Mouse (Mus musculus) stomach, embryonic 15.5 days (tissue): ENCODE results near the gene Trabd2b. TPM values are rescaled to one million over a fixed set of nuclear protein-coding genes. Genes with fewer than 3 reads are reported as not detected.

Source experiments
- ATAC-seq: fragments of 200-750 bp; cut with Nextera tagmentation; 2 replicates; pipeline ENCODE4 v1.8.0; 2017; ENCODE audit warnings: low read depth, moderate number of reproducible peaks, moderate TSS enrichment; ENCODE audit not compliant: insufficient read depth, low FRiP score
- H3K27ac ChIP-seq: fragments of 300-500 bp; sonication (generic); 2 replicates; pipeline ENCODE4 v1.5.1; 2015; ENCODE audit warnings: mild to moderate bottlenecking, inconsistent platforms
- H3K27me3 ChIP-seq: fragments of 300-500 bp; sonication (generic); replicated peaks from 2 replicates; pipeline ENCODE4 v1.6.1; 2015; ENCODE audit warnings: inconsistent platforms
- H3K36me3 ChIP-seq: fragments of 300-500 bp; sonication (generic); 2 replicates; pipeline ENCODE4 v1.6.1; 2015; ENCODE audit warnings: inconsistent platforms
- H3K4me1 ChIP-seq: fragments of 300-500 bp; sonication (generic); 2 replicates; pipeline ENCODE4 v1.6.1; 2015; ENCODE audit warnings: inconsistent platforms
- H3K4me2 ChIP-seq: fragments of 300-500 bp; sonication (generic); 2 replicates; pipeline ENCODE4 v1.6.1; 2015; ENCODE audit warnings: mild to moderate bottlenecking, inconsistent platforms
- H3K4me3 ChIP-seq: fragments of 300-500 bp; sonication (generic); replicated peaks from 2 replicates; pipeline ENCODE4 v1.5.1; 2015; ENCODE audit warnings: inconsistent platforms
- H3K9ac ChIP-seq: fragments of 300-500 bp; sonication (generic); 2 replicates; pipeline ENCODE4 v1.6.1; 2015; ENCODE audit warnings: inconsistent platforms
- H3K9me3 ChIP-seq: fragments of 300-500 bp; sonication (generic); 2 replicates; pipeline ENCODE4 v1.6.1; 2016; ENCODE audit warnings: inconsistent platforms
- WGBS: fragments of 180-500 bp; shearing (Covaris S2); methylation state at CpG from one replicate; pipeline ENCODE4 v1.1.7; 2015; 5-methylcytosine and 5-hydroxymethylcytosine counted together
- polyA plus RNA-seq: library from polyadenylated mRNA; unstranded; fragments of >200 nt; fragmentation: Nextera tagmentation; extraction: Ambion mirVana; gene quantifications from 2 replicates; pipeline ENCODE4 v1.2.1, GENCODE M21; 2015

Trabd2b gene
- polyA plus RNA-seq, 1 experiment from 2014 or later = 0.86 TPM

- no peak overlapping the region for H3K27ac ChIP-seq
- WGBS = 79% methylated on average over 3 of the region's 3 CpGs
Measured at GRCm38 (mm10) chr4:114453101-114453500, 46.6 kb downstream of the Trabd2b start.

GRCm38 (mm10) chr4:114454016-114454415 lies 47.5 kb downstream of the Trabd2b start:
- no peaks in the 10 kb centered on the region for H3K9me3 ChIP-seq
- H3K27ac ChIP-seq = no peak overlapping the region
- ATAC-seq = no peak
- no peak overlapping the region for H3K9ac ChIP-seq
- H3K36me3 ChIP-seq = no peaks in the 10 kb centered on the region
- no peak overlapping the region for H3K4me2 ChIP-seq
- WGBS = 67% methylated on average over 4 of the region's 4 CpGs
- no peaks in the 10 kb centered on the region for H3K4me1 ChIP-seq
- no peaks in the 10 kb centered on the region for H3K27me3 ChIP-seq
- H3K4me3 ChIP-seq = no peak overlapping the region

More at GRCm38 (mm10) chr4:114453101-114453500, 46.6 kb downstream of the Trabd2b start:
- no peak overlapping the region for H3K4me2 ChIP-seq
- no peak overlapping the region for H3K4me3 ChIP-seq
- no peak overlapping the region for H3K9ac ChIP-seq
- no peaks in the 10 kb centered on the region for H3K4me1 ChIP-seq
- no peaks in the 10 kb centered on the region for H3K9me3 ChIP-seq
- H3K27me3 ChIP-seq = no peaks in the 10 kb centered on the region
- H3K36me3 ChIP-seq = no peaks in the 10 kb centered on the region
- no peak for ATAC-seq

- no peaks in the 10 kb centered on the region for H3K9me3 ChIP-seq
- no peaks in the 10 kb centered on the region for H3K27me3 ChIP-seq
- H3K9ac ChIP-seq = no peak overlapping the region
- no peak for ATAC-seq
- WGBS = 76% methylated on average over 3 of the region's 3 CpGs
- no peaks in the 10 kb centered on the region for H3K4me1 ChIP-seq
- no peak overlapping the region for H3K4me2 ChIP-seq
- no peak overlapping the region for H3K27ac ChIP-seq
- H3K4me3 ChIP-seq = no peak overlapping the region
- H3K36me3 ChIP-seq = no peaks in the 10 kb centered on the region
Measured at GRCm38 (mm10) chr4:114454495-114455186, 48.1 kb downstream of the Trabd2b start.

- Histone ChIP-seq H3K27ac (no peak overlapping the region), H3K36me3 (no peaks in the 10 kb centered on the region), H3K4me3 (no peak overlapping the region), H3K27me3 (no peaks in the 10 kb centered on the region), H3K9ac (no peak overlapping the region), H3K4me2 (no peak overlapping the region), H3K9me3 (no peaks in the 10 kb centered on the region), H3K4me1 (no peaks in the 10 kb centered on the region)
- WGBS = 71% methylated on average over 2 of the region's 2 CpGs
- no peak for ATAC-seq
Measured at GRCm38 (mm10) chr4:114457111-114457510, 50.6 kb downstream of the Trabd2b start.

- Histone ChIP-seq H3K9me3 (no peaks in the 10 kb centered on the region), H3K4me2 (no peak overlapping the region), H3K27me3 (no peaks in the 10 kb centered on the region), H3K27ac (no peak overlapping the region), H3K4me3 (no peak overlapping the region), H3K4me1 (no peaks in the 10 kb centered on the region), H3K36me3 (no peaks in the 10 kb centered on the region), H3K9ac (no peak overlapping the region)
- 64% methylated on average over 5 of the region's 5 CpGs for WGBS
- ATAC-seq = no peak
Measured at GRCm38 (mm10) chr4:114459591-114459990, 53.1 kb downstream of the Trabd2b start.

GRCm38 (mm10) chr4:114460401-114460800 lies 53.9 kb downstream of the Trabd2b start:
- no peak overlapping the region for H3K4me3 ChIP-seq
- H3K4me1 ChIP-seq = no peaks in the 10 kb centered on the region
- no peaks in the 10 kb centered on the region for H3K9me3 ChIP-seq
- no peak overlapping the region for H3K27ac ChIP-seq
- no peaks in the 10 kb centered on the region for H3K27me3 ChIP-seq
- ATAC-seq = no peak
- H3K4me2 ChIP-seq = no peak overlapping the region
- H3K9ac ChIP-seq = no peak overlapping the region
- WGBS = 63% methylated on average over 5 of the region's 5 CpGs
- H3K36me3 ChIP-seq = no peaks in the 10 kb centered on the region

GRCm38 (mm10) chr4:114461093-114461492 lies 54.6 kb downstream of the Trabd2b start:
- Histone ChIP-seq H3K4me3 (no peak overlapping the region), H3K4me2 (no peak overlapping the region), H3K36me3 (no peaks in the 10 kb centered on the region), H3K9me3 (no peaks in the 10 kb centered on the region), H3K9ac (no peak overlapping the region), H3K27ac (no peak overlapping the region), H3K4me1 (no peaks in the 10 kb centered on the region), H3K27me3 (no peaks in the 10 kb centered on the region)
- WGBS = 57% methylated on average over 5 of the region's 5 CpGs
- ATAC-seq = no peak

GRCm38 (mm10) chr4:114465641-114466040 lies 59.1 kb downstream of the Trabd2b start:
- Histone ChIP-seq H3K9me3 (no peaks in the 10 kb centered on the region), H3K9ac (no peak overlapping the region), H3K27me3 (no peaks in the 10 kb centered on the region), H3K36me3 (no peaks in the 10 kb centered on the region), H3K27ac (no peak overlapping the region), H3K4me1 (0 out of 2 replicates have a peak, but pooled peaks cover 8% of the 10 kb centered on the region), H3K4me2 (no peak overlapping the region), H3K4me3 (no peak overlapping the region)
- no peak for ATAC-seq
- WGBS = 41% methylated on average over 2 of the region's 2 CpGs

- Histone ChIP-seq H3K9ac (no peak overlapping the region), H3K27ac (no peak overlapping the region), H3K27me3 (no peaks in the 10 kb centered on the region), H3K36me3 (no peaks in the 10 kb centered on the region), H3K4me2 (no peak overlapping the region), H3K9me3 (no peaks in the 10 kb centered on the region), H3K4me1 (0 out of 2 replicates have a peak, but pooled peaks cover 8% of the 10 kb centered on the region), H3K4me3 (no peak overlapping the region)
- 39% methylated on average over 6 of the region's 6 CpGs for WGBS
- ATAC-seq = no peak
Measured at GRCm38 (mm10) chr4:114467371-114468094, 61.0 kb downstream of the Trabd2b start.

GRCm38 (mm10) chr4:114468095-114468429 lies 61.5 kb downstream of the Trabd2b start:
- no peaks in the 10 kb centered on the region for H3K9me3 ChIP-seq
- no peaks in the 10 kb centered on the region for H3K27me3 ChIP-seq
- H3K27ac ChIP-seq = no peak overlapping the region
- H3K4me3 ChIP-seq = no peak overlapping the region
- no peak for ATAC-seq
- H3K4me1 ChIP-seq = 0 out of 2 replicates have a peak, but pooled peaks cover 8% of the 10 kb centered on the region
- H3K36me3 ChIP-seq = no peaks in the 10 kb centered on the region
- WGBS = 19% methylated on average over 7 of the region's 7 CpGs
- H3K4me2 ChIP-seq = no peak overlapping the region
- H3K9ac ChIP-seq = no peak overlapping the region

GRCm38 (mm10) chr4:114469881-114470280 lies 63.4 kb downstream of the Trabd2b start:
- WGBS = 31% methylated on average over 1 of the region's 1 CpGs
- Histone ChIP-seq H3K4me1 (0 out of 2 replicates have a peak, but pooled peaks cover 8% of the 10 kb centered on the region), H3K36me3 (no peaks in the 10 kb centered on the region), H3K27me3 (no peaks in the 10 kb centered on the region), H3K4me2 (no peak overlapping the region), H3K27ac (no peak overlapping the region), H3K9me3 (no peaks in the 10 kb centered on the region), H3K4me3 (no peak overlapping the region), H3K9ac (no peak overlapping the region)
- ATAC-seq = no peak

- H3K4me3 ChIP-seq = no peak overlapping the region
- no peak overlapping the region for H3K27ac ChIP-seq
- ATAC-seq = peak; percentile 34; the same call in 1 of the 2 replicates
- WGBS = 72% methylated on average over 5 of the region's 5 CpGs
- 0 out of 2 replicates have a peak, but pooled peaks cover 8% of the 10 kb centered on the region for H3K4me1 ChIP-seq
- H3K4me2 ChIP-seq = no peak overlapping the region
- H3K9me3 ChIP-seq = no peaks in the 10 kb centered on the region
- no peaks in the 10 kb centered on the region for H3K36me3 ChIP-seq
- H3K27me3 ChIP-seq = no peaks in the 10 kb centered on the region
- no peak overlapping the region for H3K9ac ChIP-seq
Measured at GRCm38 (mm10) chr4:114472143-114472542, 65.6 kb downstream of the Trabd2b start.
